Mouse (Mus musculus): ENCODE results near the gene Ctxn1. TPM values are rescaled to one million over a fixed set of nuclear protein-coding genes. Genes with fewer than 3 reads are reported as not detected.

Gene Ctxn1
- total RNA-seq, 4 experiments from 2014 or later: 0.37 to 0.87 (median 0.79) TPM

GRCm38 (mm10) chr8:4250306-4250970 lies 8.6 kb downstream of the Ctxn1 start:
- peak; percentile 65 for DNase-seq (ENCODE audit: low spot score)

GRCm38 (mm10) chr8:4249213-4249612 lies 9.9 kb downstream of the Ctxn1 start:
- no peak for DNase-seq (ENCODE audit: low spot score)

GRCm38 (mm10) chr8:4247951-4248540 lies 11.0 kb downstream of the Ctxn1 start, which contains the start of gene Tgfbr3l:
TSS of gene Tgfbr3l (plus strand) at chr8:4248214.
- no peak for DNase-seq (ENCODE audit: low spot score)

DNA sequence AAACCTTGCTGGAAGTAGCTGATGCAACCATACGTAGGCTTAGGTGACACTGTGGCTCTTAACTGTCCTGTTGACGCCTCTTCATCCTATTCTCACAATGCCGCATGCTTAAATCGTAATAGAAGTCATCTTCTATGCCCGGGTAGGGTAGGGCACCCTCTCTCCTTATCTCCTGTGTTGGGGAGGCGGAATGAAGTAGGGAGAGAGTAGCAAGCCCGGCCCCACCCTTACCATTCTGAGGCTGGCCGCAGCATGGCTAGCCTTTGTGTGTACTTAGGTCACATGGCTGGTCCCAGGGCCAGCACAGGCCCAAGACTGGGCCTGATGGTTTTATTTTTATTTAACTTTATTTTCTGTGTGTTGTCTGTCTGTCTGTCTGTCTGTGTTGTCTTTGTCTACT lies 11.8 kb downstream of the Ctxn1 start:
- no peak for DNase-seq (ENCODE audit: low spot score)

DNA sequence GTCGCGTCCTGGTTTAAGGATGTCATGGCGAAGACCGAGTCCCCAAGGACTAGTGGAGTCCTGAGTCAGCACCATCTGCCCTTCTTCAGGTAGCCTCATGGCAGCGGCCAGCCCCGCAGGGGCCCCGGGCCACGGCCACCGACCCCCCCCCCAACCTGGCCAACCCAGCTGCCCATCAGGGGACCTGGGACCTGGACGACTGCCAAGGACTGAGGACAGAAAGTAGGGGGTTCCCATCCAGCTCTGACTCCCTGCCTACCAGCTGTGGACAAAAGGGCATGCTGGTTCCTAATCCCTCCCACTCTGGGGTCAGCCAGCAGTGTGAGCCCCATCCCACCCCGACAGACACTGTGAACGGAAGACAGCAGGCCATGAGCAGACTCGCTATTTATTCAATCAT lies 13.3 kb downstream of the Ctxn1 start:
- no peak for DNase-seq (ENCODE audit: low spot score)

GRCm38 (mm10) chr8:4245061-4245460 lies 14.0 kb downstream of the Ctxn1 start:
- no peak for DNase-seq (ENCODE audit: low spot score)

DNA sequence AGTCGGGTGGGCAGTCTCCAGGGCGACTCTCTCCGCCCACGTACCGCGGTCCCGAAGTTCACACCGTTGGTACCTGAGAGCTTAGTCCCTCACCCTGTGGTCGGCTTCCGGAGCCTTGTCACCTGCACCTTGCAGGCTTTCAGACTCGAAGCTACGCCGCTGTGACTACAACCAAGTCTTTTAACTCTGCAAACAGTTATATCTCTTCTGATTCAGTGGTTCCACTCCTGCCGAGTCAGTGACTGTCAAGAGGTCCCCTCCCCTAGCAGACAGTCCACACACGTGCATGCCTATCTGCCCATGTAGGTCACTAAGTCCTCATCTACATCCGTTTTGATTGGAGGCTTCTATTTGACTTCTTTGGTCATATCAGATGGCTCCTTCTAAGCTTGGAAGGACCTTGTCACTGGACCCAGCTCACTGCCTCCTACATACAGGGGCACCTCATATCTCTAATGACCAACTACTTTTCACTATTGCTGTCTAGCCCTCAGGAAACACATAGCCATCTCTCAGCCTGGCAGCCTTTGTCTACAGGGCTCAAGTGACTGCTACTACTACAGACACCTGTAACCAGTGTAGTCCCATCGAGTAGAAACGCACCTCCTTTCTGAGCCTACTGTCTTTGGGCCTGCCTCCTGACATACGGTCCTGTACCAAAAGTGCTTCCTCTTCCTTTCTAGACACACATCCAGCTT lies 19.7 kb downstream of the Ctxn1 start:
- no peak for DNase-seq (ENCODE audit: low spot score)

GRCm38 (mm10) chr8:4238434-4239192 lies 20.5 kb downstream of the Ctxn1 start, which contains the start of the genes Map2k7 and Gm49320:
TSS of gene Map2k7 (plus strand) at chr8:4238740.
TSS of gene Gm49320 (plus strand) at chr8:4238865.
- DNase-seq (ENCODE audit: low spot score): peak; percentile 100

- peak; percentile 41 for DNase-seq (ENCODE audit: low spot score)
Measured at GRCm38 (mm10) chr8:4237814-4238433, 21.1 kb downstream of the Ctxn1 start.

GRCm38 (mm10) chr8:4230612-4231351 lies 28.3 kb downstream of the Ctxn1 start:
- DNase-seq (ENCODE audit: low spot score): no peak

DNA sequence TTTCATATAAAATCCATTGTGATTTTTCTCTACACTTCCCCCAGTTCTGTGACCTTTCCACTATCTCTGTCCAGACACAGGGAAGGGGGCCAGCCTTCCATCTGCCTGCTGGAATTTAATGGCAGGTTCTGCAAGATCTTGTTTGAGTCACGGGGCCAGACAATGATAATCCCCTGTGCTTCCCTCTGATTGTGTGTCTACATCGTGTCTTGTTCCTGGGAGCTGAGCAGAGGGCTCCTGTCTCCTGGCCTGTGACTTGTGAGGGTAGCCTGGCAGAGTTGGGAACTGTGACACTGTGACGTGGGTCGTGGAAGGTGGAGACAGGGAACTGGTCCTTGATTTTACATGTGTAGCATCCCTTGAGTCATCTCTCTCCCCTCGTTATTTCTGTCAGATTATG lies 29.3 kb downstream of the Ctxn1 start:
- no peak for DNase-seq (ENCODE audit: low spot score)

DNA sequence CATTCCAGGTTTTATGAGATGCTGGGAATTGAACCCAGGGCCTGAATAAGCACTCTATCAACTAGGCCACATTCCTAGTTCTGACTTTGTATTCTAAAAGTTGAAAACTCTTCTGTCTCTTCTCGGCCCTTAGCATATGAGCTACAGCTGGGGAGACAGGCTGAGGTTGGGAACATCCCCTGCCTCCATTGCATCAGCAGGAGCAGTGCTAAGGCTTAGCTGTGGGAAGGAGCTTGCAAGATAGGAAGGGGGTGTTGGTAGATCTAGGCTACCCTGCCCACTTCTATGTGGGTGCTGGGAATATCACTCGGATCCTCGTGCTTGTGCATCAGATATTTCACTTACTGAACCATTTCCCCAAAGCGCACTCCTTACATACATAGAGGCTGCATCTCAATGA lies 31.2 kb downstream of the Ctxn1 start:
- no peak for DNase-seq (ENCODE audit: low spot score)

DNA sequence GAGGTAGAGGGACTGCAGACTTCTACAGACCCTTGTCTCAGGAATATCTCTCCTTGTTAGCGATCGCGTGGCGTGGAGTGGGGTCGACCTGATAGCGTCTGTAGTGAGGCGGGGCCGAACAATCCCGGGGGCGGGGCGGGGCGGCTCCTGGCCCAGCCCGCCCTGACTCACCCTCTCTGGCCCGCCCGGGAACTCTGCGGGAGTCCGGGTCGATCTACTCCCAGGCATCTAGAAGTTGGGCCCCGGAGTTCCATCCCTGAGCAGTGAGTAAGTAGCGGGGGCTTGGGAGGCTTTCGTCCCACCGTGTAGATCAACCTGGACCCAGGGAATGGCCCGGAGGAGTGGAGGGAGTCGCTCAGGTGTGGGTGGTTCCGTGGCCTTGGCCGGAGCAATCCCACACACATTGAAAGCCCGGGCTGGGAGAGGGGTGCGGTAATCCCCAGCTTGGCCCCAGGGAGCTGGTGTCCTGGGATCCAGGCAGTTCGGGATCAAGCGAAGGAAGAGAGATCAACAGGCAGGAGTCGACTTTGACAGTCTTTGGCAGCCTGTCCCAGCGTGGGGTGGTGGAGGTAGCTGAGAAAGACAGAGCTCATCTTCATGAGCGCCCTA lies 32.2 kb downstream of the Ctxn1 start, which contains the start of gene Lrrc8e:
TSS of gene Lrrc8e (plus strand) at position 89 of the 609 bp plus-strand sequence.
- DNase-seq (ENCODE audit: low spot score): no peak

DNA sequence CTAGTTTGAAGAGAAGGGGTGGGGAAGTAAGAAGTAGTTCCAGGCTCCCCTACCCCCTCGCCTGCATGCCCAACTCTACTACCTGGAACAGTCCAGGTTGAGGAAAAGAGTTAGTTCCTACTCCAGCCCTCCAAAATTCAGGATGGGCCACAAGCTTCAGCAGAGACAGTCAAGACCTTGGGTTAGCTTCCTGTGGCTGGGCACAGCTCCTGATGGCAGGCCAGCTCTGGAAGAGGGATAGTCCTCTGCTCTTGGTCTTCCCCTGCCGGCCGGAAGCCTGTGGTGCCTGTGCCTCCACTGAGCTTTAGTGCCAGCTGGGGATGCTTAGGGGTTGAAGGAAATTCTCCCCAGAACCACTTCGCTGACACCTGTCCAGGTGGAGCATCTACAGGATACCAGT lies 32.8 kb downstream of the Ctxn1 start:
- DNase-seq (ENCODE audit: low spot score): no peak

DNA sequence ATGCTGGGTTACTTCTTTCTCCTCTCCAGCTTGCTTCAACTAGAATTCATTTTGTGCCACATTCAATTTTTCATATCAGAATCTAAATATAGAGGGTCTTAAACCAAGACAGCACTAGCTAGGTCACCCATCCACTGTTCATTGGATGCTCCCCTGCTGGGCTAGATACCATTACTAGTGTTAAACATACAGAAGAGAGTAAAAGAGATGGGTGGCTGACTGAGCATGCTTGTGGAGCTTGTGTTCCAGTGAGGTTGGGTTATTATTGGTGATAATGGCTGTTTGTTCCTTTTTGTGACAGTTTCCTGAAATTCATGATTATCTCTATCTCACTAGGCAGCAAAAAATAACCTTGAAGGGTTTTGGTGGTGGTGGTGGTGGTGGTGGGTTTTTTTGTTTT lies 37.0 kb downstream of the Ctxn1 start:
- no peak for DNase-seq (ENCODE audit: low spot score)

GRCm38 (mm10) chr8:4219617-4220016 lies 39.5 kb downstream of the Ctxn1 start:
- no peak for DNase-seq (ENCODE audit: low spot score)

DNA sequence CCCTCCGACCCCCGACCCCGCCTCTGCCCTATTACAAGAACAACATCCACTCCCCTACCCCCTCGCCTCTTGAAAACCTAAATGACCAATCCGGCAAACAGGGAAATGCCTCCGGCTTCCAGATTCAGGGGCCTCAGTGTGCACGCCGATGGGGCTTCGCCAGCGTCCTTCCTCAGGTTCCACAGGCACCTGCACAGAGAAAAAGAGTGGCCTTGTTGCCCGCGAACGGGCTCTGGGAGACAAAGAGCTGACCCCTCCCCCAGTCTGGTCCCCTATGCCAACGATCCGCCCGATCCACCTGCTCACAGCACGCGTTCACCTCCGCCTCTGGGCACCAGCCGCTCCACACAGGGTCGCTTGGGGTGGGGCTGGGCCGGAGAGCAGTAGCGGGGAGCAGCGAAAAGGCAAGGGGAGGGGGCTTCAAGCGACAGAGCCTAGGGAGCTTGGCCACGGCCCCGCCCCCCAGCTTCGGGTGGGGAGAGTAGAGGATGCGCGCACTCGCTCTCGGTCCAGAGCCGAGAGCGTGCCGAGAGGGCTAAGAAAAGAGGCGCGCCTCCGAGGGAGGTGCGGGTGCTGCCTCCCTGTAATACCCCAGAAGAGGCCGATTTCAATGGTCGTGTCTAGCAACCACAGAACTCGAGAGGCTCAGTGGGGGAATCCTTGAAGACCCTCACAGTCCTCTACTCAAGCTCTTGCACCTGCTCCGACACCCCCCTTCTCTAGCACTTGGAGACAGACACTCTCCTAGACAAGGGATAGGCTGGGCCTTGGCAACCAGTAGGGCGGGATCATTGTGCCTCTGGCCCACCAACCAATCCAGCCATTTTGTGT lies 42.1 kb downstream of the Ctxn1 start, which contains the start of gene Prr36:
TSS of gene Prr36 (minus strand) at position 669 of the 831 bp plus-strand sequence.
- no peak for DNase-seq (ENCODE audit: low spot score)

DNA sequence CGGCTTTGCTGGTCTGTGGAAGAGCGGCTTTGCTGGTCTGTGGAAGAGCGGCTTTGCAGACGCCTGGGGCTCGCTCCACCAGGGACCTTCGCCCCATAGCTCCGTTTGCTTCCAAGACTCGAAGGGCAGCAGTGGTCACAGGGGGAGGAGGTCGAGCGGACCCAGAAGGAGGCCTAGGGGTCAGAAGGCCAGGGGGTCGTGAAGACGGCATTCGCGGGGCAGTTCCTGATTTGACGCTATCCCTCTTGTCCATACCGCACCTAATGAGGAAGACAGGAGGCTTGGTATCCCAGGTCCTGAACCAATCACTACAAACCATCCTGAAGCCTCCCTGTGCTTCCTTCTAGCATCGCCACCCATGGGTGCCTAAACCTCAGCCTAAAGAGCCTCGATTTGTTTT lies 42.8 kb downstream of the Ctxn1 start:
- no peak for DNase-seq (ENCODE audit: low spot score)

Measured in heart, adult 8-10 months (tissue).